Mouse (Mus musculus) ES-Bruce4 (cell line): ENCODE data around the gene Skint4. TPM values are rescaled to one million over a fixed set of nuclear protein-coding genes. Genes with fewer than 3 reads are reported as not detected.

Experiments
- H3K27ac ChIP-seq: 2 replicates; pipeline ENCODE4 v1.5.1; 2012; ENCODE audit warnings: low read length, inconsistent platforms; ENCODE audit not compliant: insufficient read depth
- H3K27me3 ChIP-seq: 2 replicates; pipeline ENCODE4 v1.6.1; 2012; ENCODE audit warnings: mild to moderate bottlenecking, low read length, inconsistent platforms; ENCODE audit not compliant: control insufficient read depth, poor library complexity, insufficient read depth, severe bottlenecking
- H3K36me3 ChIP-seq: 2 replicates; pipeline ENCODE4 v1.6.1; 2012; ENCODE audit warnings: inconsistent platforms, mild to moderate bottlenecking, low read length, moderate library complexity; ENCODE audit not compliant: control insufficient read depth, poor library complexity, insufficient read depth, severe bottlenecking
- H3K4me1 ChIP-seq: one replicate; pipeline ENCODE4 v1.8.1; 2011; ENCODE audit warnings: low read length; ENCODE audit not compliant: control insufficient read depth, insufficient read depth
- H3K4me3 ChIP-seq: 2 replicates; pipeline ENCODE4 v1.5.1; 2011; ENCODE audit warnings: low read depth, mild to moderate bottlenecking, low read length
- H3K9ac ChIP-seq: 2 replicates; pipeline ENCODE4 v1.6.1; 2012; ENCODE audit warnings: low read depth, mild to moderate bottlenecking, inconsistent platforms; ENCODE audit not compliant: poor library complexity, severe bottlenecking
- H3K9me3 ChIP-seq: replicated peaks from 2 replicates; pipeline ENCODE4 v1.6.1; 2012; ENCODE audit warnings: mild to moderate bottlenecking, low read length, inconsistent platforms; ENCODE audit not compliant: control insufficient read depth, poor library complexity, insufficient read depth, severe bottlenecking
- CTCF ChIP-seq: IDR thresholded peaks from one replicate; pipeline ENCODE4 v1.8.1; 2011; ENCODE audit warnings: low read depth, low read length
- EP300 ChIP-seq: IDR thresholded peaks from 2 replicates; pipeline ENCODE4 v1.6.1; 2011; ENCODE audit warnings: low read depth, low read length; ENCODE audit not compliant: insufficient read depth
- POLR2A ChIP-seq: IDR thresholded peaks from one replicate; pipeline ENCODE4 v1.8.1; 2011; ENCODE audit warnings: low read length; ENCODE audit not compliant: insufficient read depth
- polyA plus RNA-seq: library from polyadenylated mRNA; stranded (reverse); fragments of >200 nt; gene quantifications from 2 replicates; pipeline ENCODE4 v1.2.4, GENCODE M21; 2011; ENCODE audit warnings: low read depth; ENCODE audit not compliant: missing spikeins, insufficient read depth, insufficient read length

Gene Skint4
- polyA plus RNA-seq: not detected in 2 replicates

DNA sequence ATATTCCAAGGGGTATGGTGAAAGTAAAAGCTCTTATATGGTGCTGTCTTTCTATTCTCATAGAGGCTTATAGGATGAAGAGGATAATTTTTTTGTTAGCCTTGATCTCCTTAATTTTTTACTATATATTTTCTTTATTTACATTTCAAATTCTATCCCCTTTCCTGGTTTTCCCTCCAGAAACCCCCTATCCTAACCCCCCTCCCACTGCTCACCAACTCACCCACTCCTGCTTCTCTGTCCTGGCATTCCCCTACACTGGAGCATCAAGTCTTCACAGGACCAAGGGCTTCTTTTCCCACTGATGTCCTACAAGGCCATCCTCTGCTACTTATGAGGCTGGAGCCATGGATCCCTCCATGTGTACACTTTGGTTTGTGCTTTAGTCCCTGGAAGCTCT, at the start of gene Skint4:
Gene Skint4 (plus strand): TSS at position 301 of the 400 bp plus-strand sequence.
- Histone ChIP-seq H3K9me3 (no peaks in the 10 kb centered on the region), H3K9ac (no peak within 1 kb of the TSS), H3K4me1 (no peaks in the 10 kb centered on the region), H3K4me3 (no peak within 1 kb of the TSS), H3K27me3 (no peaks in the 10 kb centered on the region), H3K36me3 (no peaks in the 10 kb centered on the region), H3K27ac (no peak within 1 kb of the TSS)
- no peak for TF ChIP-seq POLR2A
- no peak for TF ChIP-seq CTCF
- TF ChIP-seq EP300: no peak

Other genes with a start within 250 kb of the Skint4 start
- gene Slc5a9, start 169.1 kb upstream of the Skint4 start, polyA plus RNA-seq: not detected in 2 replicates
- gene Skint8, start 152.6 kb upstream of the Skint4 start, polyA plus RNA-seq: 0.52 TPM in 1 of 2 replicates, not detected in the other
- gene Skint7, start 99.1 kb upstream of the Skint4 start, polyA plus RNA-seq: not detected in 2 replicates
- gene Skint1, start 65.7 kb upstream of the Skint4 start, polyA plus RNA-seq: not detected in 2 replicates
- not detected in 2 replicates for gene Skint3, start 160.2 kb downstream of the Skint4 start, polyA plus RNA-seq